Mouse (Mus musculus) spleen, postnatal 10 days (tissue): ENCODE data around the gene Usp12.

Source experiments
- DNase-seq, 2 experiments: peaks; one replicate each; pipeline ENCODE4 v3.0.0; 2021 to 2022; ENCODE audit warnings: low spot score in 2 of 2

Usp12 gene

DNA sequence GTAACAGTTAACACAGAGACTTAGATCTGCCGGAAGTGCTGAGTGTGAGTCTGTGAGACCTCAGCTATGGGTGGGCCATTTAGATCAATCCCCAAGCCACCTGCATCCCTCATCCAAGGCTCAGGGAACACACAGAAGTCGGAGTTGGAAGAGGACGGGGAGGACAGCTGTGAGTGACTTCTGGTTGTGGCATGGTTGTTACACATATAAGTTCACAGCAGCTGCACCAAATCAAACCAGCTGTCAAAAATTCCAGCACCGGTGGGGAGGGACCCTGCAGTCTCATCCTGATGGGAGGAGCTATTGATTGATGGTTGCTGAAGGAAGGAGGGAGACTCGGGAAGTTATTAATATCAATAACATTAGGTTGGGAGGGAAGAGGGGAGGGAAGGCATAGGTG is 99.3 kb downstream of the Usp12 start:
- no peak for DNase-seq

DNA sequence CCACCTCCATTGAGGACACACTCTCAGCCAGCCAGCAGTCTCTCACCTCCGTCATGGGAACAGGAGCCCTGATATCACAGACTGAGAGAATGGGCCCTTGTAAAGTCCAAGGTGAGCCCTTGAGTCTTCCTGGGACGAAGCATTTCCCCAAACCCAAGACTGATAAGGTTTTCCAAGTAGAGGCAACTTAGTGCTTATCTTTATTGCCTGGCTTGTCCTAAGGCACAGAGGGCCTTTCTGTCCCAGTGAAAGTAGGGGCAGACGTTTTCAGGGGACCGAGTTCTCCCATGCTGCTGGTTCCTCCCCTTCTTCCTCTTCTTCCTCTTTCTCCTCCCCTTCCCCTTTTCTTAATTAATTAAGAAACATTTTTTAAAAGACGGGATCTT is 101.8 kb downstream of the Usp12 start:
- DNase-seq: no peak

DNA sequence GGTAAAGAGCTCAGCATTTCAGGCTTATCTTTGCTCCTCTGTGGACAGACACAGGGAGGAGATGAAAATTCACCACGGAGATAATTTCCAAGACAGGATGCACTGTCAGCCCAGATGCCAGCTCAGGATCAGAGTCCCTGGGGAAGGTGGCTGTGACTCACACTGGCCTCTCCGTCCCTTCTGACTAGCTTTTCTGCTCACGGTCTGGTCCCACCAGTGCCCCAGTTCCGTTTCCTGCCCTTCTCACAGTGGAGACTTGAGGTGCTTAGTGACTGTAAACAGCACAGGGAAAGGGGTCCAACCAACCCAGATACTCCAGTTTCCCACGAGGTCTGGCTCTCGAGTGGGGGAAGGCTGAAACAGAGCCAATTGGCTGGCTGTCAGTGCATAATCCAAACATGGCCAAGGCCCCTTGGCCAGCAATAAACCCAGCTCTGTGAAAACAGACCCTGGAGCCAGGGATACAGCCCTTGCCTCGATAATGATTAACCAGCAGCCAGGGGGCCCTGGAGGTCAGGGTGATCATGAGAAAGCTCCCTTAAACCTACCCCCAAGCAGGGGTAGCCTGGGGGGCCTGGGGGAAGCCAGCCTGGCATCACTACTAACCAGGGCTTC is 102.3 kb downstream of the Usp12 start:
- no peak for DNase-seq

DNA sequence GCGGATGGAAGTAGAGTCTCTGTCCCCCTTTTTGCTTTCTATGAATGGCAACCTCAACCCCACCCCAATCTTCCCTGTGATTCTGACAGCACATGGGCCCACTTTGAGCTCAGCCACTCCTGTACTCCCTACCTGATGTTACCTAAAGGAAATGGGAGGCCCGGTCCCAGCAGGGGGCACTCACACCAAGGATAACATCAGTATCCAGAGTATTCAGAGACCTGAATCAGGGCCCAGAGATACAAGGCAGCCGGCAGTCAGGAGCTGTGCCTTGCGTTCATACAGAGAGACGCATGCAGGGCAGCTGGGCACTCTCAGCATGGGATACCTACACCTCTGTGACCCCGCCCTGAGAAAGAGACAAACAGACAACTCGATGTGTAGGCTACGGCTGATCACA is 103.1 kb downstream of the Usp12 start:
- peak in 1 of 2 experiments; percentile 43 for DNase-seq

DNA sequence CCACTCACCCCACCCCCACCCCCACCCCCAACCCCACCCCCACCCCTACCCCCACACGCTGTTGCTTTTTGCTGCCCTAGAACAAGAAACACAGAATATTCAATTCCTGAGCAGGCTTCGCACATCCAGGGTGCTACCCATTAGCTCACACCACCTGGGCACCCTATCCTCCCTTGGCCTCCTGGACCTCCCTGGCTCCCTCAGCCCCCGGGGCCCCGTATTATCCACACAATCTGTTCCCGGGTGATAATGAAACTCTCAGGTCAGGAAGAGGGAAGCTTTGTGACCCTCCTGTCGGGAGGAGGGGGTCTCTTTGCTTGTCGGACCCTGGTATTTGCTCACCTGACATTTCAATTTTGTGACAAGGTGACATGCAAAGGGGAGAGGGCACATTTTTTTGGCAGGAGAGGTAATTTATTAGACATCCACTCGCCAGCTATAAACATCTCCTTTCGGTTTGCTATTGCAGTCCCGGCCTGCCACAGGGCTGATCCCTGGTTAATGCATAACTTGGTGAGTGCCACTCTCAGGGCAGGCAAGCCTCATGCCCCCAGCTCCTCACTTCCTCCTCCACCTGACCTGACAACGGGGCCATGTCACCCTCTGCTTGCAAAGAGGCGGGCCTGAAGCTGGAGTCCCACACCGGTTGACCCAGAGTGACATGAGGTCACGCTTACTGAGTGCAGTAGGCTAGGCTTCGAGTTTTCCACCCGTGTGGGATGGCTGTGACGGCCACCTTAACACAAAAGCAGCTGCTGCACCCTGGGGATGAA is 107.1 kb downstream of the Usp12 start:
- DNase-seq: peak in 1 of 2 experiments; percentile 45

DNA sequence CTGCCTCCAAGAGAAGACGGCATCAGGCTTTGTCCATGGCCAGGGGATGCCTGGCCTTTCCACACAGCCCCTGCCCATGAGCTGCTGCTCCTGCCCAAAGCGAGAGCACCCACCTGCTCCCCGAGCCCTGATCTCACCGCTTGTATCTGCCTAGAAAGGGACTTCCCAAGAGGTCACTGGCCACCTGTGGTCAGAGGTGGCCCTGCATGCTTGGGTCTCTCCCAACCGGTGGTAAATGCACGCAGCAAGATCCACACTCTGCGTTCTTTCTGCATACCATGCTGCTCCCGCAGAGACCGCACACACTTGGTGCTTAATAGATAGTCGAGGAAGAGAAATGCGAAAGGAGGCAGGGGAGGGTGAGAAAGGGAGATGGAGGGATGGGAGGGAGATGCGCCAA is 107.9 kb downstream of the Usp12 start:
- no peak for DNase-seq
